Mouse (Mus musculus): ENCODE measurements at regions not wholly inside any gene's neighbourhood (a gene's known extent, or its start where the extent isn't known, plus 50 kb on each side); places are given as distances from the start of the nearest gene placed in this dataset.

DNA sequence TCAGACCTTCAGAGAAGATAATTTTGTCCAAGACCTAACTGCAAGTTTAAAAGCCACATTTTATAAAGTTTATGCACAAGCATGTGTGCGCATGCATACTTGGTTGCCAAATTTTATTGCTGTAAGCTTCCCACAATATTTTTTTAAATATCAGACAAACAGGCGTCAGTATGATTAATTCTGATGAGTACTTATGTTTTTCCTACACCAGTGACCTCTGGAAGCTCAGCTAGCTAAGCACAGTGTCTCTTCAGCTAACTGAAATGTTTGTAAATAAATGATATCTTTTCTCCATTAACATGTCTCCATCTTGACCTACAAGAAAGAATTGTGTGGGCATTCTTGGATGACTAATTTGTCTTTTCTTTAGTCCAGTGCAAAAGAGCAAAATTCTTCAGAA is 168.6 kb upstream of the Ahr start:
- Histone ChIP-seq H3K4me1 (ENCODE audit: control insufficient read depth, insufficient read depth, low read length) (0 out of 2 replicates have a peak, but pooled peaks cover 2% of the 10 kb centered on the region), H3K36me3 (ENCODE audit: control insufficient read depth, insufficient read depth, low read length) (no peaks in the 10 kb centered on the region), H3K4me3 (ENCODE audit: low read depth, low read length) (no peak overlapping the region), H3K27me3 (ENCODE audit: control insufficient read depth, insufficient read depth, low read length) (no peaks in the 10 kb centered on the region), H3K9ac (ENCODE audit: low read depth, low read length) (no peak overlapping the region), H3K4me2 (no peak overlapping the region), H3K27ac (ENCODE audit: low read depth, low read length) (no peak overlapping the region), H3K9me3 (replicated peaks; ENCODE audit: control insufficient read depth, low read length) (no peaks in the 10 kb centered on the region)
- no peak for ATAC-seq (replicated peaks; ENCODE audit: insufficient number of reproducible peaks, low FRiP score, low TSS enrichment)
- WGBS (ENCODE audit: insufficient replicate concordance) = 88% methylated on average over 2 of the region's 2 CpGs

- Histone ChIP-seq H3K9ac (ENCODE audit: low read depth, low read length) (no peak overlapping the region), H3K27ac (ENCODE audit: low read depth, low read length) (no peak overlapping the region), H3K4me3 (ENCODE audit: low read depth, low read length) (no peak overlapping the region), H3K27me3 (ENCODE audit: control insufficient read depth, insufficient read depth, low read length) (no peaks in the 10 kb centered on the region), H3K4me2 (no peak overlapping the region), H3K9me3 (replicated peaks; ENCODE audit: control insufficient read depth, low read length) (no peaks in the 10 kb centered on the region), H3K4me1 (ENCODE audit: control insufficient read depth, insufficient read depth, low read length) (0 out of 2 replicates have a peak, but pooled peaks cover 2% of the 10 kb centered on the region), H3K36me3 (ENCODE audit: control insufficient read depth, insufficient read depth, low read length) (no peaks in the 10 kb centered on the region)
- WGBS (ENCODE audit: insufficient replicate concordance) = 62% methylated on average over 7 of the region's 7 CpGs
- ATAC-seq (replicated peaks; ENCODE audit: insufficient number of reproducible peaks, low FRiP score, low TSS enrichment) = no peak
These were observed 167.8 kb upstream of the Ahr start for GRCm38 (mm10) chr12:35702674-35703073.

- H3K4me3 ChIP-seq (ENCODE audit: low read depth, low read length) = no peak overlapping the region
- no peaks in the 10 kb centered on the region for H3K36me3 ChIP-seq (ENCODE audit: control insufficient read depth, insufficient read depth, low read length)
- 82% methylated on average over 3 of the region's 3 CpGs for WGBS (ENCODE audit: insufficient replicate concordance)
- H3K27ac ChIP-seq (ENCODE audit: low read depth, low read length) = no peak overlapping the region
- no peaks in the 10 kb centered on the region for H3K9me3 ChIP-seq (replicated peaks; ENCODE audit: control insufficient read depth, low read length)
- no peak for ATAC-seq (replicated peaks; ENCODE audit: insufficient number of reproducible peaks, low FRiP score, low TSS enrichment)
- H3K4me1 ChIP-seq (ENCODE audit: control insufficient read depth, insufficient read depth, low read length) = no peaks in the 10 kb centered on the region
- H3K9ac ChIP-seq (ENCODE audit: low read depth, low read length) = no peak overlapping the region
- no peaks in the 10 kb centered on the region for H3K27me3 ChIP-seq (ENCODE audit: control insufficient read depth, insufficient read depth, low read length)
- no peak overlapping the region for H3K4me2 ChIP-seq
These were observed 159.4 kb upstream of the Ahr start for GRCm38 (mm10) chr12:35694253-35694652.

GRCm38 (mm10) chr12:35690914-35691313 is 156.1 kb upstream of the Ahr start:
- H3K9me3 ChIP-seq (replicated peaks; ENCODE audit: control insufficient read depth, low read length) = no peaks in the 10 kb centered on the region
- H3K9ac ChIP-seq (ENCODE audit: low read depth, low read length) = no peak overlapping the region
- no peaks in the 10 kb centered on the region for H3K36me3 ChIP-seq (ENCODE audit: control insufficient read depth, insufficient read depth, low read length)
- H3K4me2 ChIP-seq = no peak overlapping the region
- no peaks in the 10 kb centered on the region for H3K27me3 ChIP-seq (ENCODE audit: control insufficient read depth, insufficient read depth, low read length)
- WGBS (ENCODE audit: insufficient replicate concordance) = 65% methylated on average over 3 of the region's 3 CpGs
- no peaks in the 10 kb centered on the region for H3K4me1 ChIP-seq (ENCODE audit: control insufficient read depth, insufficient read depth, low read length)
- ATAC-seq (replicated peaks; ENCODE audit: insufficient number of reproducible peaks, low FRiP score, low TSS enrichment) = no peak
- H3K4me3 ChIP-seq (ENCODE audit: low read depth, low read length) = no peak overlapping the region
- H3K27ac ChIP-seq (ENCODE audit: low read depth, low read length) = no peak overlapping the region

DNA sequence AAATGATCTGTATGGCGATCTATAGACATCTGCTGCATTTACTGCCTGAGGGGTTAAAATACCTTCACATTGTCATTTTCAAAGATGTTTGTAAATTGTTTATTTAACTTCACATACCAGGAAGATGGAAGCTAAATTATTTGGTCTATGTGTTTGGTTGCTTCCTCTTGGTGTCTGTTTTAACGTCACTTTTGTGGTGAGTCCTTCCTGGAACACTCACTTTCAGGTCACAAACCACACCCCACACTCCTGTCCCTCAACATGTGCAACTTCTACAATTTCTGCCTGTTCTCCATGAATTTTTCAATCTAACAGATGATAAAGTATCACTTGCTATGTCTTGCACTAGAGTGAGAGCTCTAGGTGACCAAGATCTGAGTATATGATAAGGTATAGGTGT is 151.4 kb upstream of the Ahr start:
- no peak for ATAC-seq (replicated peaks; ENCODE audit: insufficient number of reproducible peaks, low FRiP score, low TSS enrichment)
- Histone ChIP-seq H3K4me3 (ENCODE audit: low read depth, low read length) (no peak overlapping the region), H3K27me3 (ENCODE audit: control insufficient read depth, insufficient read depth, low read length) (no peaks in the 10 kb centered on the region), H3K4me1 (ENCODE audit: control insufficient read depth, insufficient read depth, low read length) (no peaks in the 10 kb centered on the region), H3K27ac (ENCODE audit: low read depth, low read length) (no peak overlapping the region), H3K9me3 (replicated peaks; ENCODE audit: control insufficient read depth, low read length) (no peaks in the 10 kb centered on the region), H3K4me2 (no peak overlapping the region), H3K36me3 (ENCODE audit: control insufficient read depth, insufficient read depth, low read length) (no peaks in the 10 kb centered on the region), H3K9ac (ENCODE audit: low read depth, low read length) (no peak overlapping the region)
- 89% methylated on average over 2 of the region's 2 CpGs for WGBS (ENCODE audit: insufficient replicate concordance)

DNA sequence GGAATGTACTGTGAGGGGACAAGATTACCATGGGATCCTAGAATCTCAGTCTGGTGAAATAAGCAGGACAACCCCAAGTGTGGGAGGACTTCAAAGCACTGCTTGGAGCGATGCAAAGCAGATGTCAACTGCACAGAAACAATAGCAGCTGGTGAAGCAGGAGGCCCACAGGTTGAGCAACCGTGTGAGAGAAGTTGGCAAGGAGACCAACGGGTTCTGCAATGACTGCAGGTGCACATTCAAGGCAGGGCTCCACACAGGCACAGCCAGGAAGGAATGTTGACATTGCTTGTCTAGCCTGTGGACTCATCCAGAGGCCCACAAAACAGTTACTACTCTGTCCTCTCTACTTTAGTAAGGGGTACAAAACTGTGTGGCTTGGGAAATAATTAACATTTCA is 150.4 kb upstream of the Ahr start:
- no peak overlapping the region for H3K27ac ChIP-seq (ENCODE audit: low read depth, low read length)
- no peak overlapping the region for H3K9ac ChIP-seq (ENCODE audit: low read depth, low read length)
- no peak for ATAC-seq (replicated peaks; ENCODE audit: insufficient number of reproducible peaks, low FRiP score, low TSS enrichment)
- no peaks in the 10 kb centered on the region for H3K36me3 ChIP-seq (ENCODE audit: control insufficient read depth, insufficient read depth, low read length)
- H3K4me3 ChIP-seq (ENCODE audit: low read depth, low read length) = no peak overlapping the region
- H3K9me3 ChIP-seq (replicated peaks; ENCODE audit: control insufficient read depth, low read length) = no peaks in the 10 kb centered on the region
- H3K4me2 ChIP-seq = no peak overlapping the region
- H3K27me3 ChIP-seq (ENCODE audit: control insufficient read depth, insufficient read depth, low read length) = no peaks in the 10 kb centered on the region
- 72% methylated on average over 3 of the region's 3 CpGs for WGBS (ENCODE audit: insufficient replicate concordance)
- H3K4me1 ChIP-seq (ENCODE audit: control insufficient read depth, insufficient read depth, low read length) = no peaks in the 10 kb centered on the region

DNA sequence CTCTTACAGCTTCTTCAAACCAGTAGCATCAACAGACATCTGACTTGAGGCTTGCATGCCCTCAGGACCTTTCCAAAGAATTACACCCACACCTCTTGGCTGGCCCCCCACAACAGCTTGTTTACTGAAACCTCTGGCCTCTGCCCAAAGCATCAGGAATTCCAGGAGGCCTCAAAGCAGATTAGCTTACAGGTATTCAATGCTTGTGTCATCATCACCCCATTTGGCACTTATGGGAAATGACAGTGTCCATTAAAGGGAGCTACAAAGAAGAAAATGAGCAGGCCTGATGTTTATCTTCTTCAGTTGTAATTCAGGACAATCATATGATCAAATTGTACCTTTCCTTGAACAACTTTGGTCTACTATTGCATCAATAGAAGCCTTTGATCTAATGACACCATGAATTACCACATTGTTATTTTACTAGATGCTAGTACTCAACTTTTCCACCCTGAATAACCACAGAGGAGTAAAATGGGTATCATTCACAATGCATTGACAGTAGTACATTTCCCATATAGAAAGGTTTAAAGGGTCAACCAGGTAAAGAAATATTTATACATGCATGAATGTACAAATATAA is 147.1 kb upstream of the Ahr start:
- Histone ChIP-seq H3K9ac (ENCODE audit: low read depth, low read length) (no peak overlapping the region), H3K4me3 (ENCODE audit: low read depth, low read length) (no peak overlapping the region), H3K4me1 (ENCODE audit: control insufficient read depth, insufficient read depth, low read length) (no peaks in the 10 kb centered on the region), H3K27ac (ENCODE audit: low read depth, low read length) (no peak overlapping the region), H3K36me3 (ENCODE audit: control insufficient read depth, insufficient read depth, low read length) (no peaks in the 10 kb centered on the region), H3K4me2 (no peak overlapping the region), H3K27me3 (ENCODE audit: control insufficient read depth, insufficient read depth, low read length) (no peaks in the 10 kb centered on the region), H3K9me3 (replicated peaks; ENCODE audit: control insufficient read depth, low read length) (no peaks in the 10 kb centered on the region)
- no peak for ATAC-seq (replicated peaks; ENCODE audit: insufficient number of reproducible peaks, low FRiP score, low TSS enrichment)

GRCm38 (mm10) chr12:35679903-35680302 is 145.1 kb upstream of the Ahr start:
- WGBS (ENCODE audit: insufficient replicate concordance) = 52% methylated on average over 4 of the region's 4 CpGs
- Histone ChIP-seq H3K36me3 (ENCODE audit: control insufficient read depth, insufficient read depth, low read length) (no peaks in the 10 kb centered on the region), H3K4me3 (ENCODE audit: low read depth, low read length) (no peak overlapping the region), H3K4me1 (ENCODE audit: control insufficient read depth, insufficient read depth, low read length) (no peaks in the 10 kb centered on the region), H3K9ac (ENCODE audit: low read depth, low read length) (no peak overlapping the region), H3K27me3 (ENCODE audit: control insufficient read depth, insufficient read depth, low read length) (no peaks in the 10 kb centered on the region), H3K4me2 (no peak overlapping the region), H3K9me3 (replicated peaks; ENCODE audit: control insufficient read depth, low read length) (no peaks in the 10 kb centered on the region), H3K27ac (ENCODE audit: low read depth, low read length) (no peak overlapping the region)
- no peak for ATAC-seq (replicated peaks; ENCODE audit: insufficient number of reproducible peaks, low FRiP score, low TSS enrichment)

DNA sequence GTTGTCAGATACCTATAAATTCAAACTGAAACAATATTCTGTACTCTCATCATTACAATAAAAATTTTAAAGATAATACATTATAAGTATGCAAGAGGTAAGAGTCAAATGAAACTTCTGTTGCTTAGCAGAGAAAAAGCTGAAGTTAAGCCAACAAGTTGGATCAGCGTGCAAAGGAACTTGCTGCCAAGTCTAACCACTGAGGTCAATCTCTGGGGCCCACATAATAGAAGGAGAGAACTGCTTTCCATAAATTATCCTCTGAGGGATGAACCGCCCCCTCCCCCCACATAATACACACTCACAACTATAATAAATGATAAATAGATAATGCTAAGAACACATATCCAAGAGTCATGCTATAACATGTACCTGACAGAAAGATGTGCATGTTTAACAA is 144.2 kb upstream of the Ahr start:
- no peak for ATAC-seq (replicated peaks; ENCODE audit: insufficient number of reproducible peaks, low FRiP score, low TSS enrichment)
- H3K27ac ChIP-seq (ENCODE audit: low read depth, low read length) = no peak overlapping the region
- 80% methylated on average over 2 of the region's 2 CpGs for WGBS (ENCODE audit: insufficient replicate concordance)
- no peaks in the 10 kb centered on the region for H3K36me3 ChIP-seq (ENCODE audit: control insufficient read depth, insufficient read depth, low read length)
- H3K4me3 ChIP-seq (ENCODE audit: low read depth, low read length) = no peak overlapping the region
- no peak overlapping the region for H3K4me2 ChIP-seq
- H3K27me3 ChIP-seq (ENCODE audit: control insufficient read depth, insufficient read depth, low read length) = no peaks in the 10 kb centered on the region
- no peaks in the 10 kb centered on the region for H3K9me3 ChIP-seq (replicated peaks; ENCODE audit: control insufficient read depth, low read length)
- H3K4me1 ChIP-seq (ENCODE audit: control insufficient read depth, insufficient read depth, low read length) = no peaks in the 10 kb centered on the region
- H3K9ac ChIP-seq (ENCODE audit: low read depth, low read length) = no peak overlapping the region

All from heart, embryonic 11.5 days (tissue).